Mouse (Mus musculus): ENCODE results near the gene Mamdc4.

DNA sequence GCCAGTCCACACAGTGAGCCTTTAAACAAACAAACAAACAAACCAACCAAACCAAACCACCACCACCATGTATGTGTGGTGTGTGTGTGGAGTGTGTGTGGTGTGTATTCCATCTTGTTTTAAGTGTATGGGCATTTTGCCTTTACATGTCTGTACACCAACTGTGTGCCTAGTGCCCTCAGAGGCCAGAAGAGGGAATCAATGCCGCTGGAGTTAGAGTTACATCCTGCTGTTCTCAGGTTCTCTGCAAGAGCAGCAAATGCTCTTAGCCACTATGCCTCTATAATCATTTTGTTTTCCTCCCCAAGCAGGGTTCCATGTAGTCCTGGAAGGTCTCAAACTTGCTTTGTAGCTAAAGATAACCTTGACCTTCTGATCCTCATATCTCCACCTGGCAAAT is 18.3 kb downstream of the Mamdc4 start:
- no peak for TF ChIP-seq POLR2A (IDR thresholded peaks at IDR 0.05; ENCODE audit: borderline replicate concordance, low read depth, low read length)
- no peak for TF ChIP-seq CTCF (IDR thresholded peaks at IDR 0.05; ENCODE audit: low read depth, low read length)

Data from bone marrow macrophage, adult 2 months (primary cell).